Mouse (Mus musculus) limb, embryonic 11.5 days (tissue): ENCODE measurements around the gene Gbf1. TPM values are rescaled to one million over a fixed set of nuclear protein-coding genes. Genes with fewer than 3 reads are reported as not detected.
"Not testable (repeated sequence)": the region's sequence is repeated elsewhere in the genome, so short reads cannot be mapped to it uniquely, and the experiment has no call there.

Source experiments
- ATAC-seq: fragments of 200-750 bp; cut with Nextera tagmentation; 2 replicates; pipeline ENCODE4 v1.8.0; 2017; ENCODE audit warnings: low read depth; ENCODE audit not compliant: insufficient number of reproducible peaks, low FRiP score, low TSS enrichment
- DNase-seq: peaks from one replicate; pipeline ENCODE4 v3.0.0-alpha.2; 2015; ENCODE audit warnings: low spot score
- H3K27ac ChIP-seq: fragments of 300-500 bp; sonication (generic); replicated peaks from 2 replicates; pipeline ENCODE4 v1.5.1; 2014; ENCODE audit warnings: low read depth, mild to moderate bottlenecking, low read length
- H3K27me3 ChIP-seq: fragments of 300-500 bp; sonication (generic); 2 replicates; pipeline ENCODE4 v1.6.1; 2014; ENCODE audit warnings: mild to moderate bottlenecking, low read length, mixed read lengths; ENCODE audit not compliant: control insufficient read depth, insufficient read depth
- H3K36me3 ChIP-seq: fragments of 300-500 bp; sonication (generic); 2 replicates; pipeline ENCODE4 v1.6.1; 2014; ENCODE audit warnings: mild to moderate bottlenecking, low read length, moderate library complexity, mixed read lengths; ENCODE audit not compliant: control insufficient read depth, insufficient read depth
- H3K4me1 ChIP-seq: fragments of 300-500 bp; sonication (generic); 2 replicates; pipeline ENCODE4 v1.6.1; 2014; ENCODE audit warnings: low read length, mixed read lengths; ENCODE audit not compliant: control insufficient read depth, insufficient read depth
- H3K4me2 ChIP-seq: fragments of 300-500 bp; sonication (generic); 2 replicates; pipeline ENCODE4 v1.6.1; 2014; ENCODE audit warnings: low read depth, mild to moderate bottlenecking, moderate library complexity; ENCODE audit not compliant: severe bottlenecking
- H3K4me3 ChIP-seq: fragments of 300-500 bp; sonication (generic); 2 replicates; pipeline ENCODE4 v1.5.1; 2014; ENCODE audit warnings: low read depth, low read length
- H3K9ac ChIP-seq: fragments of 300-500 bp; sonication (generic); 2 replicates; pipeline ENCODE4 v1.6.1; 2014; ENCODE audit warnings: mild to moderate bottlenecking, low read length
- H3K9me3 ChIP-seq: fragments of 300-500 bp; sonication (generic); 2 replicates; pipeline ENCODE4 v1.6.1; 2016; ENCODE audit warnings: low read length; ENCODE audit not compliant: control insufficient read depth
- WGBS: fragments of 180-500 bp; shearing (Covaris S2); extraction: QIAGEN DNeasy Blood & Tissue Kit; methylation state at CpG from one replicate; pipeline ENCODE4 v1.1.7; 2014; 5-methylcytosine and 5-hydroxymethylcytosine counted together
- polyA plus RNA-seq: library from polyadenylated mRNA; unstranded; fragments of >200 nt; fragmentation: Nextera tagmentation; extraction: Ambion mirVana; gene quantifications from 2 replicates; pipeline ENCODE4 v1.2.1, GENCODE M21; 2014

Gene Gbf1
- polyA plus RNA-seq, 1 experiment from 2014 or later, result 35.0 TPM

GRCm38 (mm10) chr19:46216716-46217115 is 64.4 kb downstream of the Gbf1 start:
- 67% methylated on average over 1 of the region's 1 CpGs for WGBS
- Histone ChIP-seq H3K4me1 (no peaks in the 10 kb centered on the region; the same call in 1 of the 2 replicates), H3K36me3 (no peaks in the 10 kb centered on the region), H3K27ac (no peak overlapping the region), H3K9ac (no peak overlapping the region), H3K9me3 (no peaks in the 10 kb centered on the region), H3K27me3 (no peaks in the 10 kb centered on the region), H3K4me3 (no peak overlapping the region), H3K4me2 (no peak overlapping the region)
- ATAC-seq, result no peak
- no peak for DNase-seq

- not testable (repeated sequence) for ATAC-seq, H3K4me3 ChIP-seq, H3K27me3 ChIP-seq, H3K4me2 ChIP-seq, H3K36me3 ChIP-seq, DNase-seq, H3K4me1 ChIP-seq, H3K9me3 ChIP-seq, H3K27ac ChIP-seq, H3K9ac ChIP-seq
These were observed 65.0 kb downstream of the Gbf1 start for GRCm38 (mm10) chr19:46217347-46217746.

GRCm38 (mm10) chr19:46220116-46220515 is 67.8 kb downstream of the Gbf1 start:
- no peak overlapping the region for H3K4me3 ChIP-seq
- ATAC-seq, result no peak
- no peaks in the 10 kb centered on the region for H3K27me3 ChIP-seq
- H3K4me1 ChIP-seq, result no peaks in the 10 kb centered on the region; the same call in 1 of the 2 replicates
- WGBS, result 89% methylated on average over 5 of the region's 5 CpGs
- H3K9me3 ChIP-seq, result no peaks in the 10 kb centered on the region
- no peak for DNase-seq
- H3K27ac ChIP-seq, result no peak overlapping the region
- H3K4me2 ChIP-seq, result no peak overlapping the region
- no peak overlapping the region for H3K9ac ChIP-seq
- no peaks in the 10 kb centered on the region for H3K36me3 ChIP-seq

GRCm38 (mm10) chr19:46223118-46223517 is 70.8 kb downstream of the Gbf1 start:
- Histone ChIP-seq H3K4me1 (no peaks in the 10 kb centered on the region), H3K36me3 (no peaks in the 10 kb centered on the region), H3K27ac (no peak overlapping the region), H3K27me3 (no peaks in the 10 kb centered on the region), H3K9ac (no peak overlapping the region), H3K4me3 (no peak overlapping the region), H3K4me2 (no peak overlapping the region), H3K9me3 (no peaks in the 10 kb centered on the region)
- WGBS, result 75% methylated on average over 4 of the region's 4 CpGs
- DNase-seq, result no peak
- ATAC-seq, result no peak

- no peaks in the 10 kb centered on the region for H3K4me1 ChIP-seq
- no peaks in the 10 kb centered on the region for H3K27me3 ChIP-seq
- no peak overlapping the region for H3K9ac ChIP-seq
- H3K4me3 ChIP-seq, result no peak overlapping the region
- no peaks in the 10 kb centered on the region for H3K9me3 ChIP-seq
- DNase-seq (no peak), ATAC-seq (no peak)
- no peak overlapping the region for H3K4me2 ChIP-seq
- H3K27ac ChIP-seq, result no peak overlapping the region
- 92% methylated on average over 2 of the region's 2 CpGs for WGBS
- no peaks in the 10 kb centered on the region for H3K36me3 ChIP-seq
These were observed 72.6 kb downstream of the Gbf1 start for GRCm38 (mm10) chr19:46224882-46225281.

DNA sequence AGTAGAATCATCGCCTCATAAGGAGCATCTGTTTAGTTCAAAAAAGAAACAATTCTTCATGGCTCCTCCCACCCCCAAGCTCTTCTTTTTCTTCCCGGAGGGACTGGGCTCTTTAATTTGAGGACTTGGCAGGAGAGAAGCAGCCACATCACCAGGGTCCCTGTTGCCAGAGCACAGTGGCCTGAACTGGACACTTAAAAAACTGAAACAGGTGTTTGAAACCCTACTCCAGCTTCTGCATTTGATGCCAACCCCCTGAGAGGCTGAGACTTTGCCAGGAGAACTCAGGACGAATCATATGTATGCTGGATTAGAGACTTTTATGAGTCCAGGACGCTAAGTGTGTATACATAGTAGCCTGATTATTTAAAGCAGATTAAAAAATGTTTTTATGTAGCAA is 73.2 kb downstream of the Gbf1 start:
- 69% methylated on average over 4 of the region's 4 CpGs for WGBS
- DNase-seq (no peak), ATAC-seq (no peak)
- Histone ChIP-seq H3K9me3 (no peaks in the 10 kb centered on the region), H3K4me1 (no peaks in the 10 kb centered on the region), H3K27ac (no peak overlapping the region), H3K9ac (no peak overlapping the region), H3K36me3 (no peaks in the 10 kb centered on the region), H3K4me2 (no peak overlapping the region), H3K4me3 (no peak overlapping the region), H3K27me3 (no peaks in the 10 kb centered on the region)

DNA sequence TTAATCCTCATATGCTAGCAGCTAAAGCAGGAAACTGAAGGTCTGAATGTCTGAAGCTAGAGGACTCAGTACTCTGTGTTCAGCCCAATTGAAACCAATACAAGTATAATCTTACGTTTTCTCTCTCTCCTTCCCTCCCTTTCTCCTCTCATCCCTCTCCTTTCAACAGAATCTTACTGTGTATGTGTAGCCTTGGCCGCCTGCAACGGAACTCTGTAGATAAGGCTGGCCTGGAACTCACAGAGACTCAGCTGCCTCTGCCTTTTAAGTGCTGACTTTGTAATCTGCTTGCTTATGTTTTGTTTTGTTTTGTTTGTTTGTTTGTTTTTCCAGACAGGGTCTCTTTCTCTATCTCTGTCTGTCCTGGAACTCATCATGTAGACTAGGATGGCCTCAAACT is 74.0 kb downstream of the Gbf1 start:
- no peaks in the 10 kb centered on the region for H3K4me1 ChIP-seq
- H3K27ac ChIP-seq, result no peak overlapping the region
- no peaks in the 10 kb centered on the region for H3K27me3 ChIP-seq
- 85% methylated on average over 3 of the region's 3 CpGs for WGBS
- H3K9ac ChIP-seq, result no peak overlapping the region
- DNase-seq (no peak), ATAC-seq (no peak)
- no peak overlapping the region for H3K4me3 ChIP-seq
- H3K9me3 ChIP-seq, result no peaks in the 10 kb centered on the region
- no peak overlapping the region for H3K4me2 ChIP-seq
- H3K36me3 ChIP-seq, result no peaks in the 10 kb centered on the region

DNA sequence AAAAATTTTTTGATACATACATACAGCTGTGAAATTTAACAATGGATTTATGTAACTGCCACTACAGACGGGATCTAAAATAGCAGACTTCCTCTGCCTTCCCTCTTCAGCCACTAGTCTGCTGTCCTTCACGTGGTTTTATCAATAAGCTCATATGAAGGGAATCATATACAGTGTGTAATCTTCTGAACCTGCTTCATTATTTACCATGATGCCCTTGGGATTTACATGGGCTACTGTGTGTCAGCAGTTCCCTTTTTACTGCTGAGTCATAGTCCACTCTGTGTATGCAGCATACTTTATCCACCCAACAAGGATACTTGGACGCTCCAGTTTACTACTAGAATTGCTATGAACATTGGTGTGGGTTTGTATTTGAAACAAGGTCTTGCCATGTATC is 75.0 kb downstream of the Gbf1 start:
- WGBS, result 89% methylated on average over 3 of the region's 3 CpGs
- no peaks in the 10 kb centered on the region for H3K4me1 ChIP-seq
- no peaks in the 10 kb centered on the region for H3K36me3 ChIP-seq
- no peaks in the 10 kb centered on the region for H3K27me3 ChIP-seq
- H3K4me3 ChIP-seq, result no peak overlapping the region
- H3K4me2 ChIP-seq, result no peak overlapping the region
- no peak overlapping the region for H3K27ac ChIP-seq
- H3K9me3 ChIP-seq, result no peaks in the 10 kb centered on the region
- DNase-seq (no peak), ATAC-seq (no peak)
- no peak overlapping the region for H3K9ac ChIP-seq

DNA sequence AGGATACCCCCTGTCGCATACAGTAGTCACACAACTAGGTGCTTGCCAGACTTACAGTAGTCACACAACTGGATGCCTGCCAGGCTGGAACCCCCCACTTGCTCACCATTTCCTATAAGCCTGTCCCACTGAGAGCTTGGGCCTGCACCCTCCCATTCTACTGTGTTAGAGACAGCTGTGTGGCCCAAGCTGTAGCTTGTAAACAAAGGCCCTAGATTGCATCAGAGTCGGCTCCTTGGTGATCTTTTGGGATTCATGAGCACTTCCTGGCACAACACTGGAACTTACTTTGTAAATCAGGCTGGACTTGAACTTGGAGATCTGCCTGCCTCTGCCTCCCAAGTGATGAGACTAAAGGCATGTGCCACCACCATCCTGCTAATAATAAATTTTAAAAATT is 82.1 kb downstream of the Gbf1 start:
- Histone ChIP-seq H3K4me1 (no peaks in the 10 kb centered on the region), H3K27me3 (no peaks in the 10 kb centered on the region), H3K27ac (no peak overlapping the region), H3K4me3 (no peak overlapping the region), H3K4me2 (no peak overlapping the region), H3K9me3 (no peaks in the 10 kb centered on the region), H3K36me3 (no peaks in the 10 kb centered on the region), H3K9ac (no peak overlapping the region)
- 92% methylated on average over 2 of the region's 2 CpGs for WGBS
- ATAC-seq (no peak), DNase-seq (no peak)
